Mouse (Mus musculus): ENCODE data around the gene Rdh13.
"Not testable (repeated sequence)": the region's sequence is repeated elsewhere in the genome, so short reads cannot be mapped to it uniquely, and the experiment has no call there.

Gene Rdh13

DNA sequence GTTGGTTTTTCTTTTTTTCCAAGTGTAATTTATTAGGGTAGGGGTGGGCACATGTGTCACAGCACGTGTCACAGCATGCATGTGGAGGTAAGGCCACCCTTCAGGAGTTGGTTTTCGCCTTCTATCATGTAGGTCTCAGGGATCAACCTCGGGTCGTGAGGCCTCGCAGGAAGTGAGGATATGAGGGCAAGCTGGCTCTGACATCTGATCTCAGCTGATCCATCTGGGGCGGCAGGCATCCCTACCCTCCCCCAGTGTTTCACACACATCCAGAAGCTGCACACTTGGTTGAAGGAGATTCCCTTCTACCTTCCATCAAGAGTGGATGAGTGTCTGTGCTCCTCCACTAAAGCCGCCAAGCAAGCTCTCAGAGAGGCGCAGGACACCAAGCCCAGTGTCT lies 13.4 kb downstream of the Rdh13 start:
- no peak for DNase-seq (ENCODE audit: low spot score in 2 of 2)

DNA sequence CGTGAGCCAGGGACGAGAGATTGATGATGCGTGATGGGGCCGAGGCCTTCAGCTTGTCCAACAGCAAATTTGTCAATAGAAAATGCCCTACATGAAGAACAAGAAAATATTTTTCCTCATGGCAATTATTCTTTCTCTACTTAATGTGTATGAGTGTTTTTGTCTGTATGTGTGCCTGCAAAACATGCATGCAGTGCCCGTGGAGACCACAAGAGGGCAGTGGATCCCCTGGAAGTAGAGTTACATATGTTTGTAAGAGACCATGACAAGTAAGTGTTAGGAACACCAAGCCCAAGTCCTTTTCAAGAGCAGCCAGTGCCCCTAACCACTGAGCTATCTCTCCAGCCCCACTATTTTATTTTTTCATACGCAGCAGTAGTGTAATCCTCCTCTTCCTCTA lies 13.9 kb downstream of the Rdh13 start:
- DNase-seq (ENCODE audit: low spot score in 2 of 2): peak in 1 of 2 experiments; percentile 64

- no peak for DNase-seq (ENCODE audit: low spot score in 2 of 2)
Measured at GRCm38 (mm10) chr7:4430246-4430844, 15.1 kb downstream of the Rdh13 start.

- DNase-seq (ENCODE audit: low spot score in 2 of 2): peak; percentile 80 to 84
Measured at GRCm38 (mm10) chr7:4427161-4427912, 18.1 kb downstream of the Rdh13 start.

DNA sequence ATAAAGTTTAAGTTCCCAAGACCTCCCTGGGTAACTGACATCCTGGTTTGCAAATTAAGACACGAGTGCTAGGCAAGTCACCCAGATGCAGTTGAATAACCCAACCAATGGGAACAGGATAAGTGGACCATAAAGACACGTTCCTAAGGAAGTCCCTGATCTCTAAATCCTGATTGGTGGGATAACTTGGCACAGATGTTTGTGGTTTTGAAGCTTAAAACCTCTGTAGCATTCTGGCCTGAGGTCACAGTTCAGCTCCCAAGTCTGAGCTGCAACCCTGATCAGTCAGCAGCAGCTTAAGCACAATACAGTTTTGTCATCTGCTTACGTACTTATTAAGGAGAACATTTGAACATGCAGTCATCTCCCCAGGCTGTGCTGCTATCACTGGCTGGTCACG lies 25.2 kb downstream of the Rdh13 start:
- DNase-seq (ENCODE audit: low spot score in 2 of 2): no peak

DNA sequence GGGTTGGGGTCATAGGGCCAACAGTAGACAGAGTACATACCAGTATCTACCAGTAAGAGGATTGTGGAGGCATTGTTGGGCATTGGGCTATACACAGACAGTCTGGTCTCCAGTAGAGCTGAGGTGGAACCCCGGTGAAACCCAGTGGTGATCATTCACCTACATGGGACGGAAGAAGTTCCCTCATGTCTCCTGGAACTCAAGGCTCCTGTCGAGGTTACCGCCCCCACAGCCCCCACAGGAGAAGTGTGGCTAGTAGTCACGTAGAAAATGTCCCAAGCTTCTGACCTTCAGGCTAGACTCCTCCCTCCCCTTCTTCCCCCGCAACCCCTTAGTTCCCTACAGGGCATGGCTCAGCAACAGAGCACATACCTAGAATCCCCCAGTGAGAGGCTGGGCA lies 25.8 kb downstream of the Rdh13 start:
- no peak for DNase-seq (ENCODE audit: low spot score in 2 of 2)

DNA sequence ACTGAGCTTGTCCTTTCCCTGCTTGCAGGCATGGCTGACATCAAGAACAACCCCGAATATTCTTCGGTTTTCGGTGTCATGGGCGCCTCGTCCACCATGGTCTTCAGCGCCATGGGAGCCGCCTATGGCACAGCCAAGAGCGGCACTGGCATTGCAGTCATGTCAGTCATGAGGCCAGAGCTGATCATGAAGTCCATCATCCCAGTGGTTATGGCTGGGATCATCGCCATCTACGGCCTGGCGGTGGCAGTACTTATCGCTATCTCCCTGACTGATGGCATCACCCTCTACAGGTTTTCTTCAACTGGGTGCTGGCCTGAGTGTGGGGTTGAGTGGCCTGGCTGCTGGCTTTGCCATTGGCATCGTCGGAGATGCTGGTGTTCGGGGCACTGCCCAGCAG lies 33.0 kb downstream of the Rdh13 start:
- DNase-seq (ENCODE audit: low spot score in 2 of 2): not testable (repeated sequence)

GRCm38 (mm10) chr7:4397730-4398129 lies 47.7 kb downstream of the Rdh13 start, which contains the start of gene Gp6:
Gp6 (minus strand) TSS chr7:4397744.
- no peak for DNase-seq (ENCODE audit: low spot score in 2 of 2)
